Mouse (Mus musculus): ENCODE results near the gene Phactr4. TPM values are rescaled to one million over a fixed set of nuclear protein-coding genes. Genes with fewer than 3 reads are reported as not detected.

Phactr4 gene
- total and polyA plus RNA-seq, 3 experiments = 0.95 to 9.6 (median 1.4) TPM

DNA sequence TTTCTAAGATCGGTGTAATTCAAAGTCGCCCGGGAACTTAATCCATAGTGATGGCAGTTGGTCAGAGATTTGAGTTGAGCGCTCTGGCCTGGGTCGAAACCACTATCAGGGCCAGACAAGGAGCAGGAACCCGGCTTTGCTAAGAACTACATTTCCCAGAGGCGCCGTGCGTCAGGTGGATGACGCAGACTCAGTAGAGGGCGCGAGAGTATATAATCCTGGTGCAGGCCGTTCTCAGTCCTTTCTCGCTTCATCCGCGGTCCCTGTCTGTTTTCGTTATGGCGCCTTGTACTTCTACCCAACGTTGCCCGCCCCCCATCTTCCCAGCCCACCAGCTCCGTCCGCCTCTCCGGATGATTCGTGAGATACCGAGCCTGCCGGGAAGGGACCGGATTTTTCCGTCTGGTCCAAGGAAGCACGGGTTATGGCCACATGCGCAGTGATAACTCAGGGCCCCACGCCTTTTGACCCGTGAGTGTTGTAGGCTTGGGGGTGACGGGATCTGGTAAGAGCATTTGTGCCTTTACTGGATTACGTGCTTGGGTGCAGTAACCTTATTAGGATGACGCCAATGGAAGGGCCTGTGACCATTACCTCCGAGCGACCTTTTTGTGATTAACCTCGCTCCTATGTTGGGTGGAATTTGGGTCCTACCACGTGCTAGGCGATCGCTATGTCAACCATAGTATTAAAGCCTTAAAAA, 113.7 kb downstream of the Phactr4 start (continued):
- TF ChIP-seq CHD2 (IDR thresholded peaks at IDR 0.05; ENCODE audit: low read length) (peak; percentile 38; the same call in 1 of the 2 replicates), BHLHE40 (IDR thresholded peaks at IDR 0.05; ENCODE audit: low read depth, low read length) (0 out of 2 replicates have a peak, but pooled peaks have one; percentile 7), TBP (conservative IDR thresholded peaks at IDR 0.05; ENCODE audit: low read depth, low read length) (peak; percentile 99), MEF2A (IDR thresholded peaks at IDR 0.05; ENCODE audit: borderline replicate concordance, low read depth, low read length) (peak; percentile 63; the same call in 1 of the 2 replicates), MAX (IDR thresholded peaks at IDR 0.05; ENCODE audit: low read length) (peak; percentile 90), JUN (IDR thresholded peaks at IDR 0.05; ENCODE audit: insufficient read depth, low read depth, low read length) (no peak), UBTF (IDR thresholded peaks at IDR 0.05; ENCODE audit: low read depth, low read length) (no peak), PAX5 (IDR thresholded peaks at IDR 0.05; ENCODE audit: low read length) (no peak), ZMIZ1 (IDR thresholded peaks at IDR 0.05; ENCODE audit: low read depth, low read length) (peak; percentile 99)

DNA sequence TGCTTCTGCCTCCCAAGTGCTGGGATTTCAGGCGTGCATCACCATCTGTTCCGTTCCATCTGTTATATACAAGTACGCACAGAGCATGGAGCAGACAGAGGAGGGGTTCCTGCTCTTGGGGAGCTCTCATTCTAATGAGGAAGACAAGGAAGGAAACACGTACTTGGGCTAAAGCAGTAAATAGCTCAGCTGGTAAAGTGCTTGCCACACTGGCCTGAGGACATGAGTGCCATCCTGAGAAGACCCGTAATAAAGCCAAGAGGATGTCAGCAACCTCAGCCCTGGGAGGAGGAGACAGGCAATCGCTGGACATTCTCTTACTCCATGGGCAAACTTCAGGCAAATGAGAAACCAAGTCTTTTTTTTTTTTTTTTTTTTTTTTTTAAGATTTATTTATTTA, 116.3 kb downstream of the Phactr4 start:
- TF ChIP-seq ZC3H11A (IDR thresholded peaks at IDR 0.05; ENCODE audit: low read depth, low read length) = no peak
- no peak for TF ChIP-seq MAZ (IDR thresholded peaks at IDR 0.05; ENCODE audit: low read depth, low read length)
- Histone ChIP-seq H3K79me2 (replicated peaks; ENCODE audit: control insufficient read depth, extremely low read depth, insufficient read depth, poor library complexity, severe bottlenecking) (peaks cover 16% of the 10 kb centered on the region), H3K9ac (ENCODE audit: insufficient read depth, low read depth) (no peak overlapping the region), H3K4me1 (ENCODE audit: control insufficient read depth in 1 of 2, insufficient read depth in 2 of 2) (peaks cover 0 to 13% of the 10 kb centered on the region in 2 experiments; a peak in 1 of 4 replicates), H3K4me2 (ENCODE audit: insufficient read depth, low read depth, poor library complexity, severe bottlenecking) (no peak overlapping the region), H3K9me3 (replicated peaks; ENCODE audit: low read length) (no peaks in the 10 kb centered on the region), H3K4me3 (replicated peaks in 1 of 3; ENCODE audit: low read depth in 2 of 3, low read length in 2 of 3, poor library complexity in 1 of 3) (no peak overlapping the region), H3K27me3 (replicated peaks) (no peaks in the 10 kb centered on the region), H3K36me3 (replicated peaks in 1 of 2; ENCODE audit: control insufficient read depth in 1 of 2, insufficient read depth in 1 of 2, low read length in 1 of 2) (peaks cover 11 to 16% of the 10 kb centered on the region in 2 experiments), H3K27ac (ENCODE audit: insufficient read depth, low read depth) (no peak overlapping the region)
- no peak for DNase-seq (ENCODE audit: extremely low read depth)
- in situ Hi-C loops (cut with MboI; ENCODE audit: low pct_ligation_motif_present, low pct_unique_long_range_greater_than_20kb, low sequenced_read_pairs) (loop anchor here (25.0 kb wide), 1 partner anchor 206 kb away; the partner anchor contains the start of gene Sesn2), dilution Hi-C loops (cut with MboI; ENCODE audit: extremely low pct_ligation_motif_present, extremely low pct_unique_long_range_greater_than_20kb, low sequenced_read_pairs) (no loop called here)

Other genes with a start within 250 kb of the Phactr4 start
- gene Ythdf2, start 210.2 kb downstream of the Phactr4 start, total RNA-seq (2012; rRNA removed) = 51.6 and 63.8 TPM in 2 replicates
- 53.3 and 56.5 TPM in 2 replicates for gene Ythdf2, start 210.2 kb downstream of the Phactr4 start, total RNA-seq (2014; rRNA removed)
- 78.3 and 79.4 TPM in 2 replicates for gene Ythdf2, start 210.2 kb downstream of the Phactr4 start, polyA plus RNA-seq (2012; ENCODE audit: insufficient read length, low read depth)
- 8.8 and 9.0 TPM in 2 replicates for gene Gmeb1, start 160.9 kb downstream of the Phactr4 start, total RNA-seq (2012; rRNA removed)
- 7.9 and 8.2 TPM in 2 replicates for gene Gmeb1, start 160.9 kb downstream of the Phactr4 start, total RNA-seq (2014; rRNA removed)
- gene Gmeb1, start 160.9 kb downstream of the Phactr4 start, polyA plus RNA-seq (2012; ENCODE audit: insufficient read length, low read depth) = 18.0 and 19.3 TPM in 2 replicates
- gene Taf12, start 148.1 kb downstream of the Phactr4 start, total RNA-seq (2012; rRNA removed) = 29.8 and 40.2 TPM in 2 replicates
- 74.7 and 86.1 TPM in 2 replicates for gene Taf12, start 148.1 kb downstream of the Phactr4 start, total RNA-seq (2014; rRNA removed)
- 47.8 and 53.5 TPM in 2 replicates for gene Taf12, start 148.1 kb downstream of the Phactr4 start, polyA plus RNA-seq (2012; ENCODE audit: insufficient read length, low read depth)
- gene Rab42, start 119.1 kb downstream of the Phactr4 start, total RNA-seq (2012; rRNA removed) = 0.38 and 0.51 TPM in 2 replicates
- not detected in 2 replicates for gene Rab42, start 119.1 kb downstream of the Phactr4 start, total RNA-seq (2014; rRNA removed)
- gene Rab42, start 119.1 kb downstream of the Phactr4 start, polyA plus RNA-seq (2012; ENCODE audit: insufficient read length, low read depth) = 0.31 TPM in 1 of 2 replicates, not detected in the other
- gene Trnau1ap, start 93.0 kb downstream of the Phactr4 start, total RNA-seq (2012; rRNA removed) = 71.5 and 86.5 TPM in 2 replicates
- 70.6 and 80.5 TPM in 2 replicates for gene Trnau1ap, start 93.0 kb downstream of the Phactr4 start, total RNA-seq (2014; rRNA removed)
- 60.7 and 64.4 TPM in 2 replicates for gene Trnau1ap, start 93.0 kb downstream of the Phactr4 start, polyA plus RNA-seq (2012; ENCODE audit: insufficient read length, low read depth)
- 93.6 and 126 TPM in 2 replicates for gene Rcc1, start 68.9 kb downstream of the Phactr4 start, total RNA-seq (2012; rRNA removed)
- 148 and 150 TPM in 2 replicates for gene Rcc1, start 68.9 kb downstream of the Phactr4 start, total RNA-seq (2014; rRNA removed)
- 149 and 170 TPM in 2 replicates for gene Rcc1, start 68.9 kb downstream of the Phactr4 start, polyA plus RNA-seq (2012; ENCODE audit: insufficient read length, low read depth)
- gene Med18, start 41.4 kb upstream of the Phactr4 start, total RNA-seq (2012; rRNA removed) = 17.6 and 20.9 TPM in 2 replicates
- gene Med18, start 41.4 kb upstream of the Phactr4 start, total RNA-seq (2014; rRNA removed) = 13.9 and 15.5 TPM in 2 replicates
- 12.7 TPM in 2 replicates for gene Med18, start 41.4 kb upstream of the Phactr4 start, polyA plus RNA-seq (2012; ENCODE audit: insufficient read length, low read depth)
- gene Sesn2, start 88.0 kb upstream of the Phactr4 start, total RNA-seq (2012; rRNA removed) = 44.3 and 68.1 TPM in 2 replicates
- 35.4 and 35.6 TPM in 2 replicates for gene Sesn2, start 88.0 kb upstream of the Phactr4 start, total RNA-seq (2014; rRNA removed)
- 31.5 and 40.1 TPM in 2 replicates for gene Sesn2, start 88.0 kb upstream of the Phactr4 start, polyA plus RNA-seq (2012; ENCODE audit: insufficient read length, low read depth)
- gene Atpif1, start 111.2 kb upstream of the Phactr4 start, total RNA-seq (2012; rRNA removed) = 263 and 292 TPM in 2 replicates
- gene Atpif1, start 111.2 kb upstream of the Phactr4 start, total RNA-seq (2014; rRNA removed) = 342 and 353 TPM in 2 replicates
- 397 TPM in 2 replicates for gene Atpif1, start 111.2 kb upstream of the Phactr4 start, polyA plus RNA-seq (2012; ENCODE audit: insufficient read length, low read depth)
- gene Dnajc8, start 113.1 kb upstream of the Phactr4 start, total RNA-seq (2012; rRNA removed) = 117 and 129 TPM in 2 replicates
- gene Dnajc8, start 113.1 kb upstream of the Phactr4 start, total RNA-seq (2014; rRNA removed) = 187 and 189 TPM in 2 replicates
- gene Dnajc8, start 113.1 kb upstream of the Phactr4 start, polyA plus RNA-seq (2012; ENCODE audit: insufficient read length, low read depth) = 319 and 325 TPM in 2 replicates
- 0.04 TPM in 1 of 2 replicates, not detected in the other for gene Ptafr, start 141.6 kb upstream of the Phactr4 start, total RNA-seq (2012; rRNA removed)
- 0.31 and 0.34 TPM in 2 replicates for gene Ptafr, start 141.6 kb upstream of the Phactr4 start, total RNA-seq (2014; rRNA removed)
- 0.65 and 1.1 TPM in 2 replicates for gene Ptafr, start 141.6 kb upstream of the Phactr4 start, polyA plus RNA-seq (2012; ENCODE audit: insufficient read length, low read depth)
- 24.4 and 28.6 TPM in 2 replicates for gene Eya3, start 216.5 kb upstream of the Phactr4 start, total RNA-seq (2012; rRNA removed)
- gene Eya3, start 216.5 kb upstream of the Phactr4 start, total RNA-seq (2014; rRNA removed) = 27.4 and 31.0 TPM in 2 replicates
- gene Eya3, start 216.5 kb upstream of the Phactr4 start, polyA plus RNA-seq (2012; ENCODE audit: insufficient read length, low read depth) = 50.0 and 54.8 TPM in 2 replicates